Comparison of ENCODE assay signal across 8 mouse cellular contexts in the genomic region with DNA sequence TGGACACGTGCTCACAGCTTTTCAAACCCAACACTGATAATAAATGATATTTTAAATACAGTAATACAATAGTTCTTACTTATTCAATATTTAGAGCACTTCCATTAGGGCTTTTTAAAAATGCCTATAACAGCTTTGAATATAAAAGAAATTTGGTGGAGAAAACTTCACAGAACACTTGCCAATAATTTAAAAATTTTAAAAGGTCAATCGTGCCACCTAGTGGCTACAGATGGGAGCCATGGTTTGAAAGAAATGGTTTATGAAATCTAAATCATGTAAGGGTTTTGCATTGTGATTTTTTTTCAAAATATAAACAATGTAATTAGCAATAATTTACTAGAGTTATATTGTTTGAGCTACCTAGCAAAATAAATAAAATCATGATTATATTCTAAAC.
DNase-seq lines count a peak whose midpoint lies in the region; ATAC-seq lines count a peak whose summit lies in the region.

No protein-coding gene starts in this region.

- H3K27ac ChIP-seq in heart, embryonic 12.5 days (ENCODE audit: poor library complexity, severe bottlenecking) = no peak overlapping the region
- no peak overlapping the region for H3K27ac ChIP-seq in midbrain, embryonic 11.5 days (ENCODE audit: low read depth, low read length)
- no peak overlapping the region for H3K27ac ChIP-seq in midbrain, embryonic 10.5 days (replicated peaks)

- ATAC-seq in heart, embryonic 12.5 days (ENCODE audit: insufficient number of reproducible peaks, low FRiP score) = no peak
- 0 out of 2 replicates have a peak, but pooled peaks have one; percentile 4 for ATAC-seq in midbrain, embryonic 11.5 days (ENCODE audit: low FRiP score)
- ATAC-seq in activated CD4-positive, CD25-positive, alpha-beta regulatory T cell, adult 4 months = peak; percentile 43

- no peaks in the 10 kb centered on the region for H3K36me3 ChIP-seq in heart, embryonic 12.5 days
- H3K36me3 ChIP-seq in midbrain, embryonic 11.5 days (ENCODE audit: control insufficient read depth, insufficient read depth, low read length) = no peaks in the 10 kb centered on the region
- no peaks in the 10 kb centered on the region for H3K36me3 ChIP-seq in midbrain, embryonic 10.5 days

- WGBS in heart, embryonic 12.5 days = 40% methylated on average over 2 of the region's 2 CpGs
- WGBS in midbrain, embryonic 11.5 days = 46% methylated on average over 2 of the region's 2 CpGs
- WGBS in midbrain, embryonic 10.5 days = 43% methylated on average over 2 of the region's 2 CpGs

- no peaks in the 10 kb centered on the region for H3K9me3 ChIP-seq in heart, embryonic 12.5 days (replicated peaks)
- no peaks in the 10 kb centered on the region for H3K9me3 ChIP-seq in midbrain, embryonic 11.5 days (ENCODE audit: control insufficient read depth, low read length)
- H3K9me3 ChIP-seq in midbrain, embryonic 10.5 days (replicated peaks) = no peaks in the 10 kb centered on the region

- peak; percentile 19 for DNase-seq in heart, adult 8-10 months (ENCODE audit: low spot score)
- DNase-seq in midbrain, embryonic 11.5 days (ENCODE audit: low spot score, missing footprints) = peak; percentile 85
- DNase-seq in midbrain, embryonic 10.5 days (ENCODE audit: low spot score) = no peak
- peak; percentile 7 for DNase-seq in lung, postnatal 25 days (ENCODE audit: low spot score)
- DNase-seq in gastrocnemius, postnatal 25 days = no peak
- DNase-seq in urinary bladder, postnatal 14 days (ENCODE audit: low spot score) = no peak

- no peak overlapping the region for H3K9ac ChIP-seq in heart, embryonic 12.5 days
- H3K9ac ChIP-seq in midbrain, embryonic 11.5 days (ENCODE audit: low read length) = no peak overlapping the region

- H3K4me1 ChIP-seq in heart, embryonic 12.5 days (replicated peaks) = no peaks in the 10 kb centered on the region
- H3K4me1 ChIP-seq in midbrain, embryonic 11.5 days (ENCODE audit: control insufficient read depth, insufficient read depth, low read length) = no peaks in the 10 kb centered on the region
- H3K4me1 ChIP-seq in midbrain, embryonic 10.5 days = no peaks in the 10 kb centered on the region

- H3K4me2 ChIP-seq in heart, embryonic 12.5 days = no peak overlapping the region
- H3K4me2 ChIP-seq in midbrain, embryonic 11.5 days = no peak overlapping the region

- no peaks in the 10 kb centered on the region for H3K27me3 ChIP-seq in heart, embryonic 12.5 days (replicated peaks)
- H3K27me3 ChIP-seq in midbrain, embryonic 11.5 days (ENCODE audit: control insufficient read depth, insufficient read depth, low read length) = no peaks in the 10 kb centered on the region
- no peaks in the 10 kb centered on the region for H3K27me3 ChIP-seq in midbrain, embryonic 10.5 days (ENCODE audit: low read depth, poor library complexity, severe bottlenecking)

- H3K4me3 ChIP-seq in heart, embryonic 12.5 days = no peak overlapping the region
- H3K4me3 ChIP-seq in midbrain, embryonic 11.5 days (ENCODE audit: low read depth, low read length) = no peak overlapping the region
- no peak overlapping the region for H3K4me3 ChIP-seq in midbrain, embryonic 10.5 days

Comparison
In these comparisons a context has a peak if more than half of its experiments do, and no peak if none do; other contexts are left out.
1. DNase-seq: peak in heart, adult 8-10 months (single experiment), midbrain, embryonic 11.5 days (single experiment) and lung, postnatal 25 days (single experiment); none in midbrain, embryonic 10.5 days (single experiment), gastrocnemius, postnatal 25 days (single experiment) and urinary bladder, postnatal 14 days (single experiment).